Mouse (Mus musculus): Measurements from ENCODE around the gene Mocs1. TPM values are rescaled to one million over a fixed set of nuclear protein-coding genes. Genes with fewer than 3 reads are reported as not detected.

Gene Mocs1
- 7.4 and 8.8 TPM in 2 replicates for polyA plus RNA-seq (2012; rRNA removed)

GRCm38 (mm10) chr17:49428239-49428688 is at the start of gene Mocs1:
Mocs1 (plus strand) TSS chr17:49428362.

Other genes with a start within 250 kb of the Mocs1 start
- 11.3 and 12.0 TPM in 2 replicates for gene Daam2, start 136.0 kb downstream of the Mocs1 start, polyA plus RNA-seq (2012; rRNA removed)
- gene Kif6, start 186.8 kb downstream of the Mocs1 start, polyA plus RNA-seq (2012; rRNA removed) = 1.5 and 1.6 TPM in 2 replicates

Measured in central nervous system, embryonic 18 days (tissue).